Mouse (Mus musculus) frontal cortex, postnatal 10 days (tissue): ENCODE data around the gene Gm20479.

Experiments
- DNase-seq, 2 experiments: peaks; one replicate each; pipeline ENCODE4 v3.0.0; 2022; ENCODE audit warnings: low spot score in 2 of 2, mixed read lengths in 1 of 2

Gm20479 gene

DNA sequence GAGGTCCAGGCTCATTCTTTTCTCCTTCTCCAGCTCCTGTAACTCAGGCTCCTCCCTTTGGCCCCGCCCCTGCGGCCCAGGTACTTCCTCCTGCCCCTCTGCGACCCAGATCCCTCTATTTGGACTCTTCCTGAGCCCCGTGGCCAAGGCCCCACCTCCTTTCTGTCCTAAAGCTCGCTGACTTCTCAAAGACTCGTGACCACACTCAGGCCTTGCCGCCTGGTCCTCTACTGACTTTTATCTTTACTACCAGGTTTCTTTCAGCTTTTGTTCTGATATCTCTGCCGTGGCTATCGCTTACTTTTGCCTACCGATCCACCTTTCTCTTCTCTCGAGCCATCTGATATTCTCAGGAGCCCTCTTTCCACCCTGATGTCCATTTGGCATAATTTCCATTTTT is 10.8 kb upstream of the Gm20479 start:
- DNase-seq: no peak

DNA sequence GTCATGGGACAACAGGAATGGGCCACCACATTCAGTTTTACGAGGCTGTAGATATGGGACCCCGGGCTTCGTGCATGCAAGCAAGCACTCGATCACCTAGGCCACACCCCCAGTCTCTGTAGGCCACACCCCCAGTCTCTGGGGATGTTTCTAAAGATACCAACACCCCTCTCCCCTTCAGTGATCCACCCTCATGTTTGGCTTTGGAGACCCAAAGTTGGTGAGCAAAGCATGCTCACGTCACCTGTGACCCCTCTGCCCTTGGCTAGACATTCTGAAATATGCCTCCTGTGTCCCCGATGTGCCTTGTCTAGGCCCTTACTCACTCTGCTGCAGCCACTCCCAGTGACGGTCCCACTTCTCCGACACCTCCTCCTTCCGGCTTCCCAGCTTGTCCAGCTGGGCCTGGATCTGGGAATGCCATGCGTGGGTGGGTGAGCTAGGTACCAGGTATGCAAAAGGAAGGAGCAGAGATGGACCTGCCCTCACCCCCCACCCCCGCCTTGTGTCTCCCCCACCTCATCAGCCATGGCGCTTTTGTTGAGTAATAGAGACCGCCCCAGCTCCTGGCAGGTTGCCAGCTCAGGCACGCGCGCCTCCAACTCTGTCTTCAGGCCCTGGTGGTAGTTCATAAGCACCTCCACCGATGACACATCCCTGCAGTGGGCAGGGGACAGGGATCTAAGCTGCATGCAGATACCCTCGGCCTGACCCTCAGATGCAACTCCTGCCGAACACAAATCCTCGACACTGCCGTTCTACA is 9.0 kb upstream of the Gm20479 start:
- no peak for DNase-seq

DNA sequence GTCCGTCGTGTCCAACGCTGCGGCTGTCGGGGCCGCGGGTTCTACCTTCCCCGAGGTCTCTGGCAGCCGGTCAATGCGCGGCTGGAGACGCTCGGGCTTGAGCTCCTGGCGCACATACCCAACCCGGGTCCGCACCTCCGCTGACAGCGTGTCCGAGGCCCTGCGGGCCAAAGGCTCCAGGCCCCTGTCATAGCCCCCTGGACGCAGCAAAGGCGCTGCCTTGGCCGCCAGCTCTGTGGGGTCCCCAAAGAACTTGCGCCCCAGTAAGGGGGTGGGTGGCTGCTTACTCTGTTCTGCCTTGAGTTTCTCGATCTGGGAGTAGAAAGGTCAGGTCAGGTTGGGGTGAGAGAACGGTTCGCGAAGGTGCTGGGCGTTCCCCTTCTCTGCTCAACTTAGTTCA is 7.2 kb upstream of the Gm20479 start:
- DNase-seq: no peak

- DNase-seq: peak; percentile 99
Measured at GRCm38 (mm10) chr7:27361283-27361946, 4.2 kb upstream of the Gm20479 start.

DNA sequence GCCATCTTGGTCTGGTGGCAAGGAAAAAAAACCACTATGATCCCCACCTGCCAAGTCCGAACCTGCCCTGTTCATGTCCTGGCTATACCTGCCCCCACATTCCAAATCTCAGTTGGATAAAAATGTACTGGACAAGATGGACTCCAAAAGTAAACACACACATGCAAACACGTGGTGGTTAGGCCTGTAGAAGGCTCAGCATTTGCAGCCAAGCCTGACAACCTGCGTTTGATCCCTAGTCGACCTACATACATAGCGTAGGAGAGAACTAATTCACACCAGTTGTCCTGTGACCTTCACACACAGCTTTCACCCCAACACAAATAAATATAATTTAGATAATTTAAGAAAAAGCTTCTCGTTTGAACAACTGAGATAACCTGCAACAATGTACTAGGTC is 3.5 kb upstream of the Gm20479 start:
- DNase-seq: no peak

- DNase-seq: no peak
Measured at GRCm38 (mm10) chr7:27359706-27360358, 2.6 kb upstream of the Gm20479 start.

DNA sequence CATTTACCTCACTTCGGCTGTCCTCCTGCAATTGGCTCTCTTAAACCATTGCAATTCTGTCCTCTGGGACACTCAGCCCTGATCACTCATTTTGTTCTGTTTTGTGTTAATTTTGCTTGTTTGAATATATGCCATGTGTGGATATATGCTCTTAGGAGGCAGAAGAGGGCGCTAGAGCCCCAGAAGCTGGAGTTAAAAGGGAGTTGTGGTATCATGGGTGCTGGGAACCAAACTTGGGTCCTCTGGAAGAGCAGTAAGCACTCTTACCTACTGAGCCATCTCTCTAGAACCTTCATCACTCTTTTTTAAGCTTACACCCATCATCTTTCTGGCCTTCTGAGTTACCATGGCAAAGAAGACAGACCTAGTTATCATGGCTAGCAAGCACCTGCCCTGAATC is 1.9 kb upstream of the Gm20479 start:
- no peak for DNase-seq

- no peak for DNase-seq
Measured at GRCm38 (mm10) chr7:27357595-27357978, 368 bp upstream of the Gm20479 start.

DNA sequence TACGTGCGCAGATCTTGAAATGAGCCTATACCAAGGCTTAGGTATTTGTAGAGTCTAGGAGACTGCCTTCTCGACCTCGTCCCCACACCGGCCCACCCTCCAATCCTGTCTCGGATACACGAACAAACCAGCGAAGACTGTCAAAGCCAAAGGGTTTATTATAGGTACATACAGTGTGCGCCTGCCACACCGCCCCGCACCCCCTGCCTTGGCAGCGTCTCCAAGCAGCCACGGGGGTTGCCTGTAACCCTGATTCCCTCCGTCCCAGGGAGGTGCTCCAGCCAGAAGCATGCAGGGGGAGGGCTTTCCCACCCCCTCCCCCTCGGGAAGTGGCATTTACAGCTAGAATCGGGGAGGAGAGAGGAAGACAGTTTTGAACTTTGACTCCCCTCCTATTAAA is 971 bp downstream of the Gm20479 start:
- DNase-seq: peak in 1 of 2 experiments; percentile 33

- DNase-seq: peak; percentile 76 to 84
Measured at GRCm38 (mm10) chr7:27355745-27356240, 1.4 kb downstream of the Gm20479 start, which contains the start of gene Shkbp1. Gene Shkbp1, minus strand, starts transcription at chr7:27356019.

DNA sequence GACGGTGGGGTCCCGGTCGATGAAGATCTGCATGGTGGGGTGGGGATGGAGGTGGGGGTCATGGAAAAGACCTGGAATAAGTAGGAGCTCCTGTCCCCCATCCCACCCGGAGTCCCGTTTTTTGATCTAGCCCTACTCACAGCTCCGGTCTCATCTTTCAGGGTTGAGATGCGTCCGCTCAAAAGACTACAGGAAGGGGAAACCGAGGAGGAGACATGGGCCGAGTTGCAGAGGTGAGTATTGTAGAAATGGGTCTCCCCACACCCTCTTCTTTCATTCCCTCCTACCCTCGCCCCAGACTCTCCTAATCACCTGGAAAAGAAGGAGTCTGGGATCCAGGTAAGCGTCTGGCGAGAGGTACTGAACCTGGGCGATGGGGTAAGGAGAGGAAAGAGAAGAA is 2.0 kb downstream of the Gm20479 start:
- no peak for DNase-seq

GRCm38 (mm10) chr7:27354783-27355182 is 2.4 kb downstream of the Gm20479 start:
- no peak for DNase-seq

- peak in 1 of 2 experiments; percentile 22 for DNase-seq
Measured at GRCm38 (mm10) chr7:27354144-27354543, 3.1 kb downstream of the Gm20479 start.

DNA sequence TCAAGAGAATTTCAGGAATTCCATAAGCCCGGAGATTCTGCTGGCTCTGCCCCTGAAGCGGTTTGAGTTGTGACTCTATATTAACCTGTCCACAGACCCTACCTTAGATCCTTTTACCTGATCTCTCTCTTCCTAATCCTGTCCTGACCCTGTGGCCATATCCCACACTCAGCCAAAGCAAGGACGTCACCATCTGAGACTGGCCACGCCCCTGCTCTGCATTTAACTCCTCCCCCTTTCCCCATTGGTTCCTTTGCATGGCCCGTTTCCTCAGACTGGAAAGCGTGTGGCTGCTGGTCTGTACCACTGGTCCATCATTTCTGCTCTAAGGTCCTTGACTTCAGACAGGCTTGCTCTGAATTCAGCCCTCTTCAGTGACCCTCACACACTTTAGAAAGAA is 11.8 kb downstream of the Gm20479 start:
- DNase-seq: no peak

- DNase-seq: no peak
Measured at GRCm38 (mm10) chr7:27342595-27342994, 14.6 kb downstream of the Gm20479 start.

DNA sequence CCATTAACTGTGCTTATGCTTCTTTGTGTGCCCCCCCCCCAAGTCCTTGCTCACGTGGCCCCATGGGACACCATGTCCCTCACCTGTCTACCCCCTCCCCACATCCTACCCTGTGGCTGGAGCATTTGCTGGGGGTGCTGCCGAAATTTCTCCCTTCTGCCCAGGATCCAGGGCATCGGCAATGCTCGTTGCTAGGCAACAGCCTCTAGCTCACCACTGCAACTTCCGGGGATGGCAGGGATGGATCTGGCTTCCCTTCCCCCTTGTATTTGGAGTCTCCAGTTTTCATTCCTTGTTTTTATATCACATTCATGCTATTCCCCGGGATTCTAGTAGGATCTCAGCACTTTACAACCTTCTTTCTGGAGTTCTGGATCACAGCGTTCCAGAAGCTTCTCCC is 17.7 kb downstream of the Gm20479 start:
- no peak for DNase-seq

DNA sequence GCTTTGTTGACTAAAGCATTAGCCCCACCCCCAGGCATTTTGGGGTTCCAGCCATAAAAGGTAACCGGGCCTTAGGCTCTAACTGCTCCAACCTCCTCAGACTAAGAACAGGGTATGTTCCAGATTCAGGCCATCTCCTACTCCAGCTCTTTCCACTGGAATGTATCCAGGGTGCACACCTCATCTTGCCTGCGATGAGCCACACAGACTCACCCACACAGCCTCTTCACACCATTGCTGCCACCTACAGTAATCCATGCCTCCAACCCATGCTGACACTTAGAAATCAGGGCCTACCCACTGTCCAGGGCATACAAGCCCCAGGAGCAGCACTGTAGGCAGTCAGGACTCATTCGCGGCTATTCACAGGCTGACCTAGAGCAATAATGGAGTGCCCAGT is 18.1 kb downstream of the Gm20479 start:
- DNase-seq: no peak

DNA sequence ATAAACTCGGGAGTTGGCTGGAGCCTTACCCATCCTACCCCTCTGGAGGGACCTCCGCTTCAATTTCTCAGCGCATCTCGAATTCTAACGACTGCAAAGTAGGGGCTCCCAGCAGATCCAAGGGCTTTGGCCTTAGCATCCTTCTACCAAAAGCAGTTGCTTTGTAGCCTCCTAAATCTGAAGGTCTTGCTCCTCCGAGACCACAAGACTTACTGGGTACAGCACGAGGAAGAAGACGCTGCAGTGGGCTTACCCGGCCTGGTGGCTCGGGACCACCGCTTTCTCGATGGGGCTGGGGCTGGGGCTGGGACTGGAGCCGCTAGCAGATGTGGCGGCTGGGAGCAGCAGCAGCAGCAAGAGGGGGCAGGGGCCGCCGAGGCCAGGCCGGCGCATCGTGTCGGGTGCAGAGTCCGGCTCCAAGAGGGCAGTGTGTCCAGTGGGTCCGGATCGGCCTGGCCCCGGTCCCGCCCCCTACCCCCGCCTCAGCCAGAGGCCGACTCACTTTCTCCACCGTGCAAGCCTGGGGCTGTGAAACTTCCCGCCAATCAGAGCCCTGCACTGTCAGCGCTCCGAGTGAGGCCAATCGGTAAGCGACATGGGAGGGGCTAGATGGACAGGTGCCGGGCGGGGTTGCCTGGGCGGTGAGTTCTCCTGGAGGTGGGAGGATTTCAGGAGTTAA is 19.9 kb downstream of the Gm20479 start, which contains the start of gene Ltbp4:
Gene Ltbp4, minus strand, starts transcription at position 518 of the 679 bp plus-strand sequence.
- no peak for DNase-seq

DNA sequence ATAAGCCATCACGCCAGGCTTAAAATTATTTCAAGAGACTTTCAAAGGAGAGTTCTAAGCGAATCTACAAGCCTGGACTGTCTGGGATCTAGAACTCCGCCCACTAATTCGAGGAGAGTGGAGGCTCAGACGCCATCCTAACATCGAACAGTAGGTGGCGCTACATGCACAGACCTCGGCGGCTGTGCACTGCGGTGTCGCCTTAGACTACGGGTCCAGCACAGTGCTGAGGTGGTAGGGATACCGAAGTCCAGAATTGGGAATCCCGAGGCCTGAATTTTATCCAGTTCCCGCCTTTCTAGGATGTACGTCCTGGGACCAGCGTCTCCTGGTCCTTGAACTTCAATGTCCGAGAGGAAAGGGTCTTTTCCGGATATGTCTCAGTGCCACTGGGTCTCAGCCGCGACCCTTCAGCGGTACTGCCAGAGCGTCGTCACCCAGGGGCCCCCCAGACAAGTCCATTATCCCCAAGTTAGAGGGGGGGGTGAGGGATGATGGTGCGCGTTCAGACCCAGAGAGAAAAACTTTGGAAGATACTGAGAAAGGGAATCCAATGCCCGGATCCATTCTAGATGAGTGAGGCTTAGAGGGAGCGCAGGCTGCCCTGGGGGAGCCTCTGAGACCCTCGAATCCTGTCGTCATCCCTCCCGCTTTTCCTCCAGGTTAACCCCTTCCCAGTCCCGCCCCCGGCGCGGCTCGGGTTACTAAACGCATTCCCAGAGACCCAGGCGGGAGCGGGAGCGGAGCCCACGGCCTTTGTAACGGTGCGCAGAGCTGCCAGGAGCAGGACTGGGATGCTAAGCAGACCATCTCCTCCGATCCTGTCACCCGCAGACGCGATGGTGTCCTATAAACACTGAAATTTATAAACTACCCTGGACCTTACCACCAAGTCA is 21.0 kb downstream of the Gm20479 start:
- DNase-seq: peak; percentile 70 to 88

DNA sequence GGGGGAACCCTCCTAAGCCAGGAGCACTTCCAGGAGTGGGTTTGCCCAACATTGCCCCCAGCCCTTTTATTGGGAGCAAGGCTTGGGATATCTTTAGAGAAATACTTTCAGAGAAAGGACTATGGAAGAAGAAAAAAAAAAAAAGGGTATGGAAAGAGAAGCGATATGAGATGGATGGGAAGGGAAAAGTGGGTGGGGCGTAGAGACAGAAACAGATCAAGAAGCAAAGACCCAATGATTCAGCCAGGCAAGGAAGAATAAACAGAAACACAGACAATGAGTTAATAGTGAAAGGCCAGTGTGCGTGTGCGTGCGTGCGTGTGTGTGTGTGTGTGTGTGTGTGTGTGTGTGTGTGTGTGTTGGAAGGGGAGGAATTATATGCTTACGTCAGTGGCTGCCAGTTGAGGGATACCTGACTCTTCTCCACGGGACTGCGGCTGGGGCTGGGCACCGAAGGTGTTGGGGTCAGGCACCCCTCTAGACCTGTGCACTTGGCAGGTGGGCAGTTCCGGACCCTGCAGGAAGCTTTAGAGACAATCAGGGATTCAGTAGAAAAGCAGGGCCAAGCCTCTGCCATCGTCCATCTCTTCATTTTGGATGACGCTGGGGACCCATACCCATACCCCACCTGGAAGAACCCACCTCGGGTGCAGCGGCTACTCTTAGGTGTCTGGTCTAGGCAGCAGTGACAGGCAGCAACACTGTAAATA is 22.1 kb downstream of the Gm20479 start:
- no peak for DNase-seq
